Mouse (Mus musculus): ENCODE measurements around the gene Ehd4.

- no peak for TF ChIP-seq FLI1 (IDR thresholded peaks at IDR 0.05; ENCODE audit: low read length)
- TF ChIP-seq GATA1 (IDR thresholded peaks at IDR 0.05; ENCODE audit: borderline replicate concordance, low read length) = no peak
Measured at GRCm38 (mm10) chr2:120113476-120113875, 40.9 kb downstream of the Ehd4 start.

All from megakaryocyte, embryonic 14.5 days (primary cell).